Mouse (Mus musculus) urinary bladder, adult 2 months (tissue): ENCODE results near the gene Itch. TPM values are rescaled to one million over a fixed set of nuclear protein-coding genes. Genes with fewer than 3 reads are reported as not detected.

Source experiments
- polyA plus RNA-seq: library from polyadenylated mRNA; depleted of rRNA; stranded (reverse); fragments of >200 nt; gene quantifications from 2 replicates; pipeline ENCODE4 v1.2.3, GENCODE M21; 2012; rRNA removed

Itch gene
- polyA plus RNA-seq, 1 experiment: 20.8 TPM

Other genes starting within 250 kb of the Itch start
- 52.1 and 58.6 TPM in 2 replicates for gene Eif2s2, start 240.6 kb upstream of the Itch start, polyA plus RNA-seq
- gene Gm14226, start 115.2 kb upstream of the Itch start, polyA plus RNA-seq: 0.31 and 0.55 TPM in 2 replicates
- gene Ahcy, start 59.0 kb upstream of the Itch start, polyA plus RNA-seq: 42.3 and 47.9 TPM in 2 replicates
- 539 and 645 TPM in 2 replicates for gene Dynlrb1, start 103.0 kb downstream of the Itch start, polyA plus RNA-seq
- 150 and 161 TPM in 2 replicates for gene Map1lc3a, start 142.8 kb downstream of the Itch start, polyA plus RNA-seq
- 28.0 and 32.2 TPM in 2 replicates for gene Pigu, start 223.9 kb downstream of the Itch start, polyA plus RNA-seq
- gene Trp53inp2, start 247.6 kb downstream of the Itch start, polyA plus RNA-seq: 82.3 and 107 TPM in 2 replicates